Mouse (Mus musculus): ENCODE data around the gene Olfr690. TPM values are rescaled to one million over a fixed set of nuclear protein-coding genes. Genes with fewer than 3 reads are reported as not detected.
"Not testable (repeated sequence)": the region's sequence is repeated elsewhere in the genome, so short reads cannot be mapped to it uniquely, and the experiment has no call there.

The Olfr690 gene
- polyA plus RNA-seq (2015; fragmentation: Nextera tagmentation; extraction: Ambion mirVana): not detected in 2 replicates

DNA sequence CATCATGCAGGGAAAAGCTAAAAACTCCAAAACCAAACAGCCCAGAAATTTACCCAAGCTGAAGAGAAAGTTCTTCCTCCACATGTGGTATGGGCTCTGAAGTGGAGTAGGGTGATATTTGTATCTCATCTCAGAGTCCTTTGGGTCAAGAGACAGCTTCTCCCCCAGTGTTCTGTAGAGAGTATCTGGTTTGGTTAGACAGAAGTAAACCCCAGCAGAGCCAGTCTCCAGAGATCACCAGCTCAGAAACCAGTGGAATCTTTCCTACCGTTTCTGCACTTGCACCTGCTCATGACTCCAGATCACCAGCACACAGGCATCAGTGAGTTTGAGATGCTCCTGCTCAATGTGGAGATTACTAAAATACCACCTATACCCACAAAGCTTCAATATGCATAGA, at the start of gene Olfr690:
Olfr690 (minus strand) TSS at position 101 of the 400 bp plus-strand sequence.
- Histone ChIP-seq H3K27me3 (replicated peaks) (no peaks in the 10 kb centered on the region), H3K4me1 (replicated peaks) (no peaks in the 10 kb centered on the region), H3K27ac (no peak within 1 kb of the TSS), H3K4me3 (replicated peaks) (no peak within 1 kb of the TSS), H3K9ac (no peak within 1 kb of the TSS), H3K9me3 (no peaks in the 10 kb centered on the region), H3K36me3 (no peaks in the 10 kb centered on the region), H3K4me2 (replicated peaks) (no peak within 1 kb of the TSS)
- no peak for ATAC-seq
- 82% methylated on average over 1 of the region's 1 CpGs for WGBS

DNA sequence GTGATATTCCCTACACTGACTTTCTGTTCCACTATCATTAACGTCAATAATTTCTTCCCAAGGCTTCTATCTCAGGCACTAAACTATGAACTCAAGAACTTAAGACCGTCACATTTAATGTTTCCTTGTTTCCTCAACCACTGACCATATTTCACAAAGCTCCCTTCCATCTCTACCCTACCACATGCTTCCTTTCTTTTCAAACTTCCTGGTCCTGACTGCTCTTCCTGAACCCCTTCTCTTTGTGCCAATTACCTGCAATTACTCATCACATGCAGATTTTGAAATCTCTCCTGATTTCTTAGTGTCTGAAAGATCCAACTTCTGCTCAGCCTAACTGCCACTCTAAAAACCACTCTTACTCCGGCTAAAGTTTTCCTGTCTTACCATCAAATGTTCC, 46.4 kb upstream of the Olfr690 start:
- no peaks in the 10 kb centered on the region for H3K9me3 ChIP-seq
- no peaks in the 10 kb centered on the region for H3K4me1 ChIP-seq (replicated peaks)
- H3K9ac ChIP-seq: no peak overlapping the region
- WGBS: 94% methylated on average over 3 of the region's 3 CpGs
- no peak for ATAC-seq
- H3K27me3 ChIP-seq (replicated peaks): no peaks in the 10 kb centered on the region
- H3K4me2 ChIP-seq (replicated peaks): no peak overlapping the region
- no peak overlapping the region for H3K27ac ChIP-seq
- H3K4me3 ChIP-seq (replicated peaks): no peak overlapping the region
- peaks cover 48% of the 10 kb centered on the region for H3K36me3 ChIP-seq

DNA sequence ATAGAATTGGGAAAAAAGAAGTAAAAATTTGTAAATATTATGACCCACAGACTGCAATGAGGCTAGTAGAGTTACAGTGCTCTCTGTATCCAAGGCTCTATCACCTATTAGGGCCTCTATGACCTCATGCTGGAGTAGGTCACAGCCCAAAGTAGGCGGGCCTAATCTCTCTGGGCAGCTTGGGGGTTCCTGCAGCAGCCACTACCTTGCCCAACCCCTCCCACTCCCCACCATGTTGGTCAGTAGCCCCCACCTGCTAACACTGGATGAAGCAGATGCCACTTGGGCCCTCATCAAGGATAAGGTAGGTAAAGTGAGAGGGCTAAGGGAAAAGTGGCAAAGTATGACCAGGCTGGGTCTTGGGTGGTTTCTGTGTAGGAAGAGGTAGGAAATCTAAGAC, 41.0 kb upstream of the Olfr690 start, which contains the start of gene Gm5901:
Gm5901 (plus strand) TSS at position 173 of the 400 bp plus-strand sequence.
- Histone ChIP-seq H3K4me1 (replicated peaks) (no peaks in the 10 kb centered on the region), H3K9me3 (no peaks in the 10 kb centered on the region), H3K4me3 (replicated peaks) (no peak within 1 kb of the TSS), H3K4me2 (replicated peaks) (no peak within 1 kb of the TSS), H3K9ac (no peak within 1 kb of the TSS), H3K27ac (no peak within 1 kb of the TSS), H3K27me3 (replicated peaks) (no peaks in the 10 kb centered on the region), H3K36me3 (peaks cover 20% of the 10 kb centered on the region)
- 82% methylated on average over 1 of the region's 1 CpGs for WGBS
- no peak for ATAC-seq

DNA sequence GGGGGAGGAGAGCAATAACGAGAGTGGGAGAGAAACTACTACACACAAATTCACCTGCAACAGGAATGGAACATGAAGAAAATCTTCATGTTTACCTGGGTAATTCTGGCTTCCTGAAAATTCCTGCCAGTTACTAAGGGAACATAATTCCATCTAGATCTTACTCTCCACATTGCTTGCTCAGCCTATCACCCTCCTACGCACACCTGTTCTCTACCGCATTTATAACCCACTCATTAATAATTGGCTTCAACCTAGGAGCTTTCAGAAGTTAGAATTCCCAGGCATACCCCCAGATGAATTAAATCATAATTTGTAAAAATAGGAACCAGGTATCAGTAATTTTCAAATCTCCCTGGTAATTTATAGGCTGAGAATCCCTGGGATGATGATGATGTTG, 40.1 kb upstream of the Olfr690 start:
- 96% methylated on average over 3 of the region's 3 CpGs for WGBS
- Histone ChIP-seq H3K4me2 (replicated peaks) (no peak overlapping the region), H3K27ac (no peak overlapping the region), H3K9ac (no peak overlapping the region), H3K9me3 (no peaks in the 10 kb centered on the region), H3K36me3 (peaks cover 20% of the 10 kb centered on the region), H3K4me1 (replicated peaks) (no peaks in the 10 kb centered on the region), H3K4me3 (replicated peaks) (no peak overlapping the region), H3K27me3 (replicated peaks) (no peaks in the 10 kb centered on the region)
- ATAC-seq: no peak

DNA sequence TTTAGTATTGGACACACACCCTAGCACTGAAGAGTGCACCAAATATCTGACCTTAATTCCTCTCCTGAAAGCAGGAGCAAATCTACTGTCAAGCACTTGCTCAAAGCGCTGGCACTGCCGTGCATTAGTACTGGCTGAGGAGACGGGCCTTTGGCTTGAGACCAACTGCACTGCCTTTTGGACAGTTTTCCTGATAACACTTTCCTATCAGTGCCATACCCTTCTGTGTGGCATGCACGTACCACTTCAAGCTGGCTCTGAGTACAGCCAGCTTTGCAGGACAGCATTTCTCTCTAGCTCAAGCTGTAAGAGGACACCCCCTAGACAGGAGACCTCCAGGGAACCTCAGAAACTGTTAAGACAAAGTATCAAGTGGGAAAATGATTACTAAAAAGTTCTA, 39.6 kb upstream of the Olfr690 start:
- H3K9ac ChIP-seq: no peak overlapping the region
- 86% methylated on average over 4 of the region's 4 CpGs for WGBS
- no peak for ATAC-seq

DNA sequence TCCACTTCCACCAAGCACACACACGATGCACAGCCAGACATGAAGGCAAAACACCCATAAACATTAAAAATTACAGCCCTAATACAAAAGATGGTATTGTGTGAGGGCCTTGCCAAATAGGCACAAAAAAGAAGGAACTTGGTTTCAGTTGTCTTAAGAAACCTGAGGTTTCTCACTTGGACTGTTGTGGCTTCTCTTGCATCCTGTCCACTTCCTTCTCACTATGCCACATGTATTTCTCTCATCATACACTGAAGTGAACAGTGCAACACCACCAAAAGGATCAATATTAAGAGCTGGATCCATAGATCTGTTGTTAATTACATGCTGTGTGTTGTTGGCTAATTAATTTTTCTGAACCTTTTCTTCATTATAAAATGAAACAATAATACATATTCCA, 39.0 kb upstream of the Olfr690 start:
- Histone ChIP-seq H3K9ac (no peak overlapping the region), H3K4me2 (replicated peaks) (no peak overlapping the region), H3K4me3 (replicated peaks) (no peak overlapping the region), H3K4me1 (replicated peaks) (no peaks in the 10 kb centered on the region), H3K27me3 (replicated peaks) (no peaks in the 10 kb centered on the region), H3K27ac (no peak overlapping the region), H3K9me3 (no peaks in the 10 kb centered on the region), H3K36me3 (peaks cover 10% of the 10 kb centered on the region; the same call in 1 of the 2 replicates)
- ATAC-seq: no peak
- WGBS: 87% methylated on average over 1 of the region's 1 CpGs

More for the DNA sequence above, 39.6 kb upstream of the Olfr690 start:
- H3K4me2 ChIP-seq (replicated peaks): no peak overlapping the region
- H3K4me1 ChIP-seq (replicated peaks): no peaks in the 10 kb centered on the region
- H3K4me3 ChIP-seq (replicated peaks): no peak overlapping the region
- H3K9me3 ChIP-seq: no peaks in the 10 kb centered on the region
- H3K27ac ChIP-seq: no peak overlapping the region
- no peaks in the 10 kb centered on the region for H3K27me3 ChIP-seq (replicated peaks)
- peaks cover 15% of the 10 kb centered on the region for H3K36me3 ChIP-seq

DNA sequence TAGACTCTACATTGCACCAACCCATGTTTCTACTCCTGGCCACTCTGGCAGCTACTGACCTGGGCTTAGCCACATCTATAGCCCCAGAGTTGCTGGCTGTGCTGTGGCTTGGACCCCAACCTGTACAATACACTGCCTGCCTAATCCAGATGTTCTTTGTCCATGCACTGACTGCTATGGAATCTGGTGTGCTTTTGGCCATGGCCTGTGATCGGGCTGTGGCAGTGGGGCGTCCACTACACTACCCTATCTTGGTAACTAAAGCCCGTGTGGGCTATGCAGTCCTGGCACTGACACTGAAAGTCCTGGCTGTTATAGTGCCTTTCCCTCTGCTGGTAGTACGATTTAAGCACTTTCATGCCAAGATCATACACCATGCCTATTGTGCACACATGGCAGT, 34.6 kb upstream of the Olfr690 start:
- 89% methylated on average over 4 of the region's 4 CpGs for WGBS
- no peak overlapping the region for H3K4me3 ChIP-seq (replicated peaks)

DNA sequence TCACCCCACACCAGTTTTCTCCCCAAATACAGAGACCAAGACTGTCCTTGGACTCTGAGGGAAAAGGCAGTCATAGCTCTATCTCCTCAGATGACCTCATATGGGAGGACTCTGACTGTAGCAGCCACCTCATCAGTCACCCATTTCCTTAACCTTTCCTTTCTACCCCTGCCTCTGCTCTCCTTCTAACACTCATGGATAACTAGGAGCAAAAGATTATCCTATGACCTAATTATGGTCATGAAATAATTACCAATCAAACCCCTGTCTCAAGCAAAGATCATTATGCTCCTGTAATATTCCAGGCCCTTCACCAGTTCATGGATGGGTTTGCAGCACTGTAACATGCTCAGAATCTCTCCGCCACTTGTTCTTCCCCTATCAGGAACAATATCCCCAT, 34.0 kb upstream of the Olfr690 start, which contains the start of gene Olfr692:
Olfr692 (plus strand) TSS at position 301 of the 400 bp plus-strand sequence.
- Histone ChIP-seq H3K27me3 (replicated peaks) (no peaks in the 10 kb centered on the region), H3K9ac (no peak within 1 kb of the TSS), H3K4me3 (replicated peaks) (no peak within 1 kb of the TSS), H3K36me3 (no peaks in the 10 kb centered on the region; the same call in 1 of the 2 replicates), H3K4me2 (replicated peaks) (no peak within 1 kb of the TSS), H3K4me1 (replicated peaks) (no peaks in the 10 kb centered on the region), H3K27ac (no peak within 1 kb of the TSS), H3K9me3 (no peaks in the 10 kb centered on the region)
- ATAC-seq: no peak
- 85% methylated on average over 1 of the region's 1 CpGs for WGBS

More for the DNA sequence above, 34.6 kb upstream of the Olfr690 start:
- H3K27ac ChIP-seq: no peak overlapping the region
- no peaks in the 10 kb centered on the region; the same call in 1 of the 2 replicates for H3K36me3 ChIP-seq
- H3K4me2 ChIP-seq (replicated peaks): no peak overlapping the region
- no peak overlapping the region for H3K9ac ChIP-seq
- no peaks in the 10 kb centered on the region for H3K4me1 ChIP-seq (replicated peaks)
- H3K9me3 ChIP-seq: no peaks in the 10 kb centered on the region
- no peaks in the 10 kb centered on the region for H3K27me3 ChIP-seq (replicated peaks)
- no peak for ATAC-seq

DNA sequence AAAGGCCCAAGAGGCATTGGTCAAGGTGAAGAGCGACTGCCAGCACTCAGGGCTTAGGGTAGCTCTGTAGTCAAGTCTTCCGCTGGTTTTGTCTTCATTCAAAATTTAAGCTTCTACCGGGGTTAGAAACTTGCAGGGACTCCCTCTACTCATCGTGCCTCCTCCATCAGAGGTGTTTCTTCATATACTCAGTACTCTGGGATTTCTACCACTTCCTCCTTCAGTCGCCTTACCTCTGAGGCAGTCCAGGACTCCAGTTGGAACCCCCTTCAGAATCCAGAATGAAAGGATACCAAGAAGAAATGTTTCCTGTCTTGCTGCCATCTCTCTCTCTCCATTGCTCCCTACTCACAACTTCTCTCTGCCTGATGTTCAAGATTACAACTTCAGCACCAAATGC, 33.4 kb upstream of the Olfr690 start:
- Histone ChIP-seq H3K4me2 (replicated peaks) (no peak overlapping the region), H3K27me3 (replicated peaks) (no peaks in the 10 kb centered on the region), H3K4me1 (replicated peaks) (no peaks in the 10 kb centered on the region), H3K9ac (no peak overlapping the region), H3K4me3 (replicated peaks) (no peak overlapping the region), H3K27ac (no peak overlapping the region), H3K9me3 (no peaks in the 10 kb centered on the region), H3K36me3 (no peaks in the 10 kb centered on the region)
- WGBS: 90% methylated on average over 5 of the region's 5 CpGs
- ATAC-seq: no peak

DNA sequence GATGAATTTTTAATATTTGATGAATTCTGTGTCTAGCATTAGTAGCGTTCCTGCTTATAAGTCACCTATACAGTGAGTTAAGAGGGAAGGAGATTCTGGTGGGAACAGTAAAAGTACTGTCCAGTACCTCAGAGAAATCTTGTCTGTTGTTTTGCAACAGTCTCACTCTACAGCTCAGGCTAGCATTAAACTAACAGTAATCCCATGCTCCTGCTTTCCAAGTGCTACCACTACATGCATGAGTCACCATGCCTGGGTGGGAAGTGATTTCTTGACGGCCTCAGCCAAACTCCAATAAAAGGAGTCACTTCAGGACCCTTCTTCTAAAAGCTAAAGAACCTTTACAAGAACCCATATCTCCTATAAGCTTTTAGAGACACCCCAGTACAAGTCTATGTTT, 27.8 kb upstream of the Olfr690 start:
- Histone ChIP-seq H3K4me1 (replicated peaks) (no peaks in the 10 kb centered on the region), H3K9ac (no peak overlapping the region), H3K27me3 (replicated peaks) (no peaks in the 10 kb centered on the region), H3K36me3 (no peaks in the 10 kb centered on the region), H3K9me3 (no peaks in the 10 kb centered on the region), H3K4me2 (replicated peaks) (no peak overlapping the region), H3K27ac (no peak overlapping the region), H3K4me3 (replicated peaks) (no peak overlapping the region)
- WGBS: 79% methylated on average over 2 of the region's 2 CpGs
- ATAC-seq: no peak

DNA sequence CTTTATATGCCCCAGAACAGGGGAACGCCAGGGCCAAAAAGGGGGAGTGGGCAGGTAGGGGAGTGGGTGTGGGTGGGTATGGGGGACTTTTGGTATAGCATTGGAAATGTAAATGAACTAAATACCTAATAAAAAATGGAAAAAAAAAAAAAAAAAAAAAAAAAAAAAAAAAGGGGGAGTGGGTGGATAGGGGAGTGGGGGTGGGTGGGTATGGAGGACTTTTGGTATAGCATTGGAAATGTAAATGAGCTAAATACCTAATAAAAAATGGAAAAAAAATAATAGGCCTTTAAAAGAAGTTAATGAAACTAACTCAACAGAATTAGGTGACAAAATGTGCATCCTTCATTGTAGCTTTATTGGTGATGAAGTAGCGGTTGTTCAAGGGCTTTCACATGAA, 22.6 kb upstream of the Olfr690 start:
- 91% methylated on average over 1 of the region's 2 CpGs for WGBS
- peak; percentile 82 for ATAC-seq
- H3K4me3 ChIP-seq (replicated peaks); H3K27ac ChIP-seq; H3K27me3 ChIP-seq (replicated peaks); H3K9ac ChIP-seq; H3K4me1 ChIP-seq (replicated peaks); H3K36me3 ChIP-seq; H3K9me3 ChIP-seq; H3K4me2 ChIP-seq (replicated peaks): not testable (repeated sequence)

DNA sequence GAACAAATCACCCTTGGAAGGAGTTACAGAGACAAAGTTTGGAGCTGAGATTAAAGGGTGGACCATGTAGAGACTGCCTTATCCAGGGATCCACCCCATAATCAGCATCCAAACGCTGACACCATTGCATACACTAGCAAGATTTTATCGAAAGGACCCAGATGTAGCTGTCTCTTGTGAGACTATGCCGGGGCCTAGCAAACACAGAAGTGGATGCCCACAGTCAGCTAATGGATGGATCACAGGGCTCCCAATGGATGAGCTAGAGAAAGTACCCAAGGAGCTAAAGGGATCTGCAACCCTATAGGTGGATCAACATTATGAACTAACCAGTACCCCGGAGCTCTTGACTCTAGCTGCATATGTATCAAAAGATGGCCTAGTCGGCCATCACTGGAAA, 22.2 kb upstream of the Olfr690 start:
- not testable (repeated sequence) for H3K27me3 ChIP-seq (replicated peaks); H3K4me2 ChIP-seq (replicated peaks); H3K27ac ChIP-seq; ATAC-seq; H3K9ac ChIP-seq; H3K36me3 ChIP-seq; H3K4me1 ChIP-seq (replicated peaks); H3K4me3 ChIP-seq (replicated peaks); H3K9me3 ChIP-seq
- WGBS: no CpG with 5 or more reads among the region's 5 CpGs

DNA sequence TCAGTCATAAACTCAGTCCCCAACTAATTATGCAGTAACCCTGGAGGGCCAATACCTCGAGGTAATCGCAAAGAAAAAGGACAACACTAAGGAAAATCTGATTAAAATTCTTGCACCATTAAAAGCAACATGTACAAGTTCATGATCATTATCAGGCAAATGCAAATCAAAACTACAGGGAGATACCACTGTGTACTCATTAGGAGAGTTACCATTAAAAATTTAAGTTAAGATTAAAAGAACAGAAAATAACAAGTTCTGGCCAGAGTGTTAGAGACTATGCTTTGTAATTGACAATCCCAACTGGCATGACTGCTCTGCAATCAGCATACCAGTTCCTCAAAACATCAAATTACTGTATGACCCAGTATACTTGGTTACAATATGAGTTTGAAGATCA, 8.8 kb upstream of the Olfr690 start:
- Histone ChIP-seq H3K4me2 (replicated peaks) (no peak overlapping the region), H3K36me3 (no peaks in the 10 kb centered on the region), H3K27me3 (replicated peaks) (no peaks in the 10 kb centered on the region), H3K9ac (no peak overlapping the region), H3K9me3 (no peaks in the 10 kb centered on the region), H3K27ac (no peak overlapping the region), H3K4me1 (replicated peaks) (no peaks in the 10 kb centered on the region), H3K4me3 (replicated peaks) (no peak overlapping the region)
- WGBS: 82% methylated on average over 2 of the region's 2 CpGs
- ATAC-seq: no peak

Measured in intestine, embryonic 15.5 days (tissue).